In genomic region chr6:140561151-140561916, GRCm38 (mm10) we compare ENCODE assay signal across 15 mouse cellular contexts.
DNase-seq lines count a peak whose midpoint lies in the region; ATAC-seq lines count a peak whose summit lies in the region.
"Had no signal": no experiment of that assay in that cellular context is flagged by ENCODE, and none has a peak within 500 bp of the region (broad histone marks: within the 10 kb centered on the region; RNA-seq: fewer than 3 reads in every experiment).

No protein-coding gene starts in this region.

- H3K9ac ChIP-seq in midbrain, embryonic 12.5 days (replicated peaks), result no peak overlapping the region
- no peak overlapping the region for H3K9ac ChIP-seq in forebrain, embryonic 15.5 days (replicated peaks)
- H3K9ac ChIP-seq: kidney, embryonic 15.5 days; liver, embryonic 12.5 days had no signal

- 86% methylated on average over 9 of the region's 9 CpGs for WGBS in midbrain, embryonic 12.5 days
- WGBS in midbrain, embryonic 10.5 days, result 92% methylated on average over 9 of the region's 9 CpGs
- WGBS in forebrain, embryonic 15.5 days, result 90% methylated on average over 9 of the region's 9 CpGs

- no peaks in the 10 kb centered on the region for H3K27me3 ChIP-seq in midbrain, embryonic 12.5 days
- no peaks in the 10 kb centered on the region for H3K27me3 ChIP-seq in midbrain, embryonic 10.5 days (ENCODE audit: low read depth, poor library complexity, severe bottlenecking)
- H3K27me3 ChIP-seq in forebrain, embryonic 15.5 days, result no peaks in the 10 kb centered on the region
- H3K27me3 ChIP-seq: kidney, embryonic 15.5 days; liver, embryonic 12.5 days had no signal

- no peaks in the 10 kb centered on the region for H3K4me1 ChIP-seq in midbrain, embryonic 12.5 days
- H3K4me1 ChIP-seq in midbrain, embryonic 10.5 days, result no peaks in the 10 kb centered on the region
- no peaks in the 10 kb centered on the region for H3K4me1 ChIP-seq in forebrain, embryonic 15.5 days
- H3K4me1 ChIP-seq: kidney, embryonic 15.5 days had no signal

- no peak for DNase-seq in midbrain, embryonic 10.5 days (ENCODE audit: low spot score)
- DNase-seq in CD8-positive naive resting alpha-beta T cell, adult 2 months (ENCODE audit: low read depth in 2 of 2, low spot score in 2 of 2), result peak; percentile 15 to 27
- peak; percentile 50 for DNase-seq in adipocyte (ENCODE audit: low spot score)
- DNase-seq in naive thymus-derived CD4-positive, alpha-beta T cell, adult 2 months (ENCODE audit: low read depth), result peak; percentile 70
- no peak for DNase-seq in right cerebral cortex, postnatal 10 days (ENCODE audit: low spot score in 2 of 2)
- DNase-seq: cerebellum, adult 9-10 months; heart, postnatal 14 days; thymus, postnatal 25 days had no signal

- 0 out of 2 replicates have a peak overlapping the region, but pooled peaks have one; percentile 1 for H3K27ac ChIP-seq in midbrain, embryonic 12.5 days (replicated peaks)
- no peak overlapping the region for H3K27ac ChIP-seq in midbrain, embryonic 10.5 days (replicated peaks)
- no peak overlapping the region for H3K27ac ChIP-seq in forebrain, embryonic 15.5 days (replicated peaks)
- H3K27ac ChIP-seq: kidney, embryonic 15.5 days; liver, embryonic 12.5 days; macrophage had no signal

- H3K36me3 ChIP-seq in midbrain, embryonic 12.5 days, result peaks cover 9% of the 10 kb centered on the region; the same call in 1 of the 2 replicates
- H3K36me3 ChIP-seq in midbrain, embryonic 10.5 days, result peaks cover 67% of the 10 kb centered on the region
- 0 out of 2 replicates have a peak, but pooled peaks cover 2% of the 10 kb centered on the region for H3K36me3 ChIP-seq in forebrain, embryonic 15.5 days
- H3K36me3 ChIP-seq: G1E had no signal

- no peaks in the 10 kb centered on the region for H3K9me3 ChIP-seq in midbrain, embryonic 12.5 days
- no peaks in the 10 kb centered on the region for H3K9me3 ChIP-seq in midbrain, embryonic 10.5 days (replicated peaks)
- no peaks in the 10 kb centered on the region for H3K9me3 ChIP-seq in forebrain, embryonic 15.5 days
- H3K9me3 ChIP-seq: kidney, embryonic 15.5 days; liver, embryonic 12.5 days had no signal

- H3K4me3 ChIP-seq in midbrain, embryonic 12.5 days, result no peak overlapping the region
- no peak overlapping the region for H3K4me3 ChIP-seq in midbrain, embryonic 10.5 days
- H3K4me3 ChIP-seq in forebrain, embryonic 15.5 days, result no peak overlapping the region
- H3K4me3 ChIP-seq: kidney, embryonic 15.5 days; liver, embryonic 12.5 days had no signal

- no peak overlapping the region for H3K4me2 ChIP-seq in midbrain, embryonic 12.5 days (replicated peaks)
- no peak overlapping the region for H3K4me2 ChIP-seq in forebrain, embryonic 15.5 days (replicated peaks)
- H3K4me2 ChIP-seq: kidney, embryonic 15.5 days; liver, embryonic 12.5 days had no signal

- ATAC-seq in midbrain, embryonic 12.5 days (ENCODE audit: low FRiP score, low read depth), result no peak
- no peak for ATAC-seq in forebrain, embryonic 15.5 days (replicated peaks)
- ATAC-seq: hindbrain, embryonic 16.5 days; liver, embryonic 12.5 days had no signal

Comparison
In these comparisons a context has a peak if more than half of its experiments do, and no peak if none do; other contexts are left out.
1. DNase-seq: peak in CD8-positive naive resting alpha-beta T cell, adult 2 months (2 of 2), adipocyte (single experiment) and naive thymus-derived CD4-positive, alpha-beta T cell, adult 2 months (single experiment); none in midbrain, embryonic 10.5 days (single experiment) and right cerebral cortex, postnatal 10 days (0 of 2).